Mouse (Mus musculus): ENCODE data around the gene Mbnl2.

DNA sequence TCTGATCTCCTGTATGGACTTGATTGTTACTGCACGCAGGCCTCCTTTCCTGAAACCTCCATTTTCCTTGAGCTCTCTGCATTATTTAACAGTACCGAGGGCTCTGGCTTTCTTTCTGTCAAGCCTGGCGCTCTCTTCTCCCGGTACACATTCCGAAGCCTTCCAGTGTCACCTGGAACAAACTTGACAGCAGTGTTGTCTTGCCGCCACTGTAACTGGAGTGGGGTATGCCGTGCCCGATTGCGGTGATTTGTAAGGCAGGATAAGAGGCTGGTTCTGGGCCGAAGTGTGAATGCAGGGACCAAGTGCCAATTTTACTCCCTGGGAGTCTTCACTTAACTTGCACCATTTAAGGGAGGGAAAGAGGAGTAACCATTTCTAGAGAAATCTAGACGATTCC, 77.7 kb downstream of the Mbnl2 start:
- no peak for TF ChIP-seq CTCF (IDR thresholded peaks at IDR 0.05; ENCODE audit: low read depth, low read length)
- TF ChIP-seq POLR2A (IDR thresholded peaks at IDR 0.05; ENCODE audit: insufficient read depth, low read length): no peak

All from ES-Bruce4 (cell line).